Mouse (Mus musculus) mouse trophoblast stem cell (cell line): Measurements from ENCODE around the gene Cacna1c.

ENCODE experiments used
- in situ Hi-C, 2 experiments: fragments of 300-500 bp; cut with MseI, MboI; formaldehyde crosslinking; loops; 2 replicates in 1 of 2; 3 replicates in 1 of 2; pipeline ENCODE4 v1.15.1; 2025

Cacna1c gene

DNA sequence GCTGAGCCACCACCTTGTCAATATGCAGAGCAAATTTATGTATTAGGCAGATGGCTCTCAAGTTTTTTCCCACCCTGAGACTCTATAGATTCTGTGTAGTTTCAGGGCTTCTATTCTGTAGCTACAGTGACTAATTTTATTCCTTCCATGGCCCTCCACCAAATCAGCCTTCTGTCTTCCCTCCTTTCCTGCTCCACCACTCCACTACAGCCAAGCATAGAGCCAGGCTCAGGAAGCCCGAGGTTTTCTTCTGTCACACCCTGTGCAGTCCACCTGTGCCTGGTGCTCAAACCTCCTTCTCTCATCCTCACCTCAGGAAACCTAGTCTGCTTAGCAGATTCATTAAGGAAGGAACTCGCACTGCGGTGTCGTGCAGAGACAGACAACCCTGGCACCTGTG, 51.1 kb downstream of the Cacna1c start:
- in situ Hi-C loops, result no loop called here

DNA sequence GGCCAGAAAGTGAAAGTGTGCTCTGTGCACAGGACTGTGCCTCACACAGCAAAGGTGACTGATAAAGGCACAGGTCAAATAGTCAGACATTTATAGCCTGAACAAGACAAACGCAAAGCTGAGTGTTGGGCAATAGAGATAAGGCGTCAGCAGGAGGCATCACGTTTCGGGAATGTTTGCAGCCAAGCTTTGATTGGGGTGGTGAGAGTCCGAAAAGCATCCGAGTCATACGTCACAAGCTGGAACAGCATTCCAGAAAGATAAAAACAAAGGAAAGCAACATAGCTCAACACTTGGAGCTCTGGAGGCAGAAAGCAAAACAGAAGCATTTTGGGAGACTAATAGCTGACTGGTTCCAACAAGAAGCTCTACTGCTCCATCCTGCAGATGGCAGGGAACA, 56.7 kb downstream of the Cacna1c start:
- in situ Hi-C loops, result no loop called here

DNA sequence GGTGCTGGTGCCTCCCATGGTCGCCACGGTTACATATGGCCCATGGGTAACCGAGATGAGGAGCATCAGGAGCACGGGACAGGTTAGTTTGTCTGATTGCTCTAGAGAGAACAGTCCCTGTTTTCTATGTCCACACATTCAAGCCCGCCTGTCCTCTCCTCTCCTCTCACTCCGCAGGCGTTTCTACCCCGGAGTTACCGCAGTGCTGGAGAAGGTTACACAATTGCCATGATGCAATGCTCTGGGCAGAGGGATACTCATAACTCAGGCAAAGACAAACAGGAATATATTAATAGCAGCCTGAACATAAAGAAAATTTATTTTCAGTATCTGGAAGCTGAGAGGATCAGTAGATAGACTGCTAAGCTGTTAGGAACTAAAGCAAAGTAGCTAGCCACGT, 58.5 kb downstream of the Cacna1c start:
- in situ Hi-C loops, result no loop called here

DNA sequence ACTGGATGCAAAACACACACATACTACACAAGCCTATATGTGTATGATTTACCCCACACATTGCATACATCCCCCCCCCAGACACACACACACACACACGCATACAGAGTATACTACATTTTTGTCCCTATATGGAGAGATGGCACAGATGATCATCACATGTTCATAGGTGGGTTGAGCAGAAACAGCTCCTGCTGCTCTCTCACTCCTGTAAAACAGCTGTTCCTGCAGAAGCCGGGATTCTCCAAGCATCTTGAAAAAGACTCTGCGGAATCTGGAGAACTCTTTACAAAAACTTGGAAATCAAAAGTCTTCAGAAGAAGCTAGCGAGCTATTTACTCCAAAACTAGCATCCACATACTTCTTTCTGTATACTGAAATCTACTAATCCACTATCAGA, 63.4 kb downstream of the Cacna1c start:
- in situ Hi-C loops, result no loop called here

DNA sequence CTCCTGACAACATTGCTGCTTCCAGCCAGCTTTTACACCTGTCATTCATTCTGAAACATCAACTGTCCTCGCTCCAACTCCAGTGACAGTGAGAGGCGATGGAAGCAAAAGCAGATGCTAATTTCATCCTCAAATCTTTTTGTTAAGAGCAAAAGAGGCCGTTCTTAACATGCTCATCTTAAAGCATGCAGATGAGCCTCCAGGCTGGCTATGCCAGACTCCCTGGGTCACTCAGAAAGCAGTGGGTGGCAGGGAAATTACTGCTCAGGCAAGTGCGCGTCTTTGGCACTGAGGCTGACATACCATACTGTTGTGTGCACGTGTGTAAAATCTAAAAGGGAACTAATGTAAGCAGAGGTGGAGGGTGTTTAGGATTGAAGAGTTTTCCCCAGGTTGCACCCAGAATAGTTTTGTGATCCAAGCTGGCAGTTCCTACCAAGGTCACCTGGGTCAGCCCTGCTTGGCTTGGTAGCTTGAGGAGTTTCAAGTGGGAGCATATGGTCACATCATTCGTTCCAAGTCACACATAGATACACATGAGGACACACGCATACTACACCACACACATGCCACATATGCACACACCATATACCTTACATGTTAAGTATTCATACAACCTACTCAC, 64.0 kb downstream of the Cacna1c start:
- in situ Hi-C loops, result no loop called here

DNA sequence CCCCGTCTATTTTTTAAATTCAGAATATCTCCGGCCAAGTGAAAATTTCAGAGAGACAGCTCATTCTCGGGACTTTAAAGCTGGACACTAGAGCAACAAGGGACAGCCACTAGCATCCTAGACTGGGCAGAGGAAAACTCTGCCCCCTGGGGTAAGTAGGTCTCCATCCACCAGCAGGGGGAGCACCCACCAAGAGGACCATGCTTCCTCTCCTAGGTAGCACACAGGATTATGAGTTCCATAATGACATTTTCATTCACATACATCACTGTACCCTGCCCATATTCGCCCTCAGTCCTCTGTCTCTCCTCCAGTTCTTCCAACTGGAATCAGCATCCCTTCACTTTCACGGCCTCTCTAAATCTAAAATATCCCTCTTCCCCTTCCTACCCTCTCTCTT, 66.6 kb downstream of the Cacna1c start:
- in situ Hi-C loops, result no loop called here

DNA sequence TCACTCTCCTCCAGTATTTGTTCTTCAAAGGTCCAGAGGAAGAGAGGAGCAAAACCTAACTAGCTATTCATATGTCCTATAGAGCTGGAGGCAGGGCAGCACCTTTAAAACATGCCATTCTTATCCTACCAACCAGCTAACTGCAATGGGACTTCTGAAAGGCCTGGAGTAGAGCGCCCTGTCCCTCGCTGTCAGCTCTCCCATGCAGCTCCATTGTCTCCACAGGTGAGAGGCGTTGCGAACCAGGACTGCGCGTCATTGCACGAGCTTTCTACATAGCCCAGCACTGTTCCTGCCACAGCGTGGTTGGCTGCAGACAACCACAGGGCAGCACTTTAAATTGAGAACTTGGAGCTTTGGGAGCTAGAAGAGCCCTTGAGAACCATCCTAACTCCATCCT, 67.7 kb downstream of the Cacna1c start:
- in situ Hi-C loops, result no loop called here

DNA sequence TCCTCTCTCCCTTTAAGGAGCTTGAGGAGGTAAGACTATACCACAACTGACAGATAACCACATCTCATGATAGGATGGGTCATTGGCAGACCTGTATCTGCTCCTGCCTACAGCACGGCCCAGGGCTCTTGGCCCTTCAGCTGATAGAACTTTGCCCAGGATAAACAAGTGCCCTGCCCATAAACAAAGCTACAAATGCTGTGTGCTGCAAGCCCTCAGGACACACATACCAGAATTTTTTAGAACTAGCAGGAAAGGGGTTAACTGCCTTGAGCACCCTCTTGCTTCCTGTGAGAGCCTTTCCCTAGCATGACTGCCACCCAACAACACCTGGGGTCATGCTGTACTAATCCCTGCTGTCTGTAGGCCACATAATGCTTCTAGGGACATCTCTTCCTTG, 68.1 kb downstream of the Cacna1c start:
- in situ Hi-C loops, result no loop called here

DNA sequence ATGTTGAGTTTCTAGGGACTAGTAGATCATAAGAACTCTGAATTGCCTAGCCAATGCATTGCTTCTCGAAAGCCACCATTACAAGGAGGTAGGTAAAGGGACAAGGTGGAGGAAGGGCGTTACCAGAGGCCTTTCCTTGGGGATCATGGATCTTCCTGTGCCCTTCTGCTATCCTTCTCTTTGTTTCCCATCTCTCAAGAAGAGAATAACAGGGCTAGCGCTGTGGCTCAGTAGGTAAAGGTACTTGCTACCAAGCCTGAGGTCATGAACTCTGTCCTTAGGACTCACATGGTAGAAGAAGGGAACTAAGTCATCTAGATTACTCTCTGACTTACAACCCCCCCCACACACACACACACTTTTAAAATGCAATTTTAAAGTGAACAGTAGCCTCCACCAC, 69.2 kb downstream of the Cacna1c start:
- in situ Hi-C loops, result no loop called here

DNA sequence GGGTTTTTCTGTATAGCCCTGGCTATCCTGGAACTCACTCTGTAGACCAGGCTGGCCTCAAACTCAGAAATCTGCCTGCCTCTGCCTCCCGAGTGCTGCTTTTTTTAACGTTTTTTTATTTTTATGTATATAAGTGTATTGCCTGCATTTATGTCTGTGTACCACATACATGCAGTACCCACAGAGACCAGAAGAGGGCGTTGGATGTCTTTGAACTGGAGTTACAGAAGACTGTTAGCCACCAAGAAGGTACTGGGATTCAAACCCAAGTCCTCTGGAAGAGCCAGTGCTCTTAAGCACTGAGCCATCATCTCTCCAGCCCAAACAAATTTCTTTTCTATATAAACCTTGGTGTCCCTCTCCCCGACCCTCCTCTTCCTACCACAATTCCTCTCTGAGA, 77.8 kb downstream of the Cacna1c start:
- in situ Hi-C loops, result loop anchor here (10.0 to 25.0 kb wide), 2 partner anchors 226 to 481 kb away; no protein-coding TSS in a partner anchor

DNA sequence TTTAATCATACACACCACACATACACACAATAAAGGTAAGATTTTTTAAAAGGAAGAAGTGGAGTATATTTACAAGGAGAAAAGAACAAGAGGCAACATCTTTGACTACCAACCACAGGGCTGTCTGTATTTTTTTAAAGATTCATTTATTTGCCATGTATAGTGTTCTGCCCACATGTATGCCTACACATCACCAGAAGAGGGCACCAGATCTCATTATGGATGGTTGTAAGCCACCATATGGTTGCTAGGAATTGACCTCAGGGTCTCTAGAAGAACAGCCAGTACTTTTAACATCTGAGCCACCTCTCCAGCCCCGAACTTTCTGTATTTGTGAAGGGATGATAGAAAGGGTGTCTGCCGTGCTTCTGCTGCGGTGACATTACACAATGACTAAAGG, 79.9 kb downstream of the Cacna1c start:
- in situ Hi-C loops, result loop anchor here (10.0 to 25.0 kb wide), 2 partner anchors 229 to 479 kb away; no protein-coding TSS in a partner anchor

DNA sequence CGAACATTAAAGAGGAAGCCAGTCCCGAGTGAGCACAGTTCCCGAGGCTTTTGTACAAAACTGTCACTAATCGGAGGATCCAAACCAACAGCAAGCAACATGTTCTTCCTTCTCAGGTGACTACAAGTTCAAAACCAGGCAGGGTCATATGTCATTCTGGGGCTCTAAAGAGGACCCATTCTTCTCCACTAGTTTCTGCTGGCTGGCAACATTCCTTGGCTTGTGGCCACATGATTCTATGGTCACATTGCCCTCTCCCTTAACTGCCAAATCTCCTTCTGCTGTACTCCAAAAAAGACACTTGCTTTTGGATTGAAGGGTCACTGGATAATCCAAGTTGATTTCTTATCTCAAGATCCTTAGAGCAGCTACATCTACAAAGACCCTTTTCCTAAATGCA, 82.9 kb downstream of the Cacna1c start:
- in situ Hi-C loops, result loop anchor here (10.0 to 25.0 kb wide), 2 partner anchors 231 to 476 kb away; no protein-coding TSS in a partner anchor

DNA sequence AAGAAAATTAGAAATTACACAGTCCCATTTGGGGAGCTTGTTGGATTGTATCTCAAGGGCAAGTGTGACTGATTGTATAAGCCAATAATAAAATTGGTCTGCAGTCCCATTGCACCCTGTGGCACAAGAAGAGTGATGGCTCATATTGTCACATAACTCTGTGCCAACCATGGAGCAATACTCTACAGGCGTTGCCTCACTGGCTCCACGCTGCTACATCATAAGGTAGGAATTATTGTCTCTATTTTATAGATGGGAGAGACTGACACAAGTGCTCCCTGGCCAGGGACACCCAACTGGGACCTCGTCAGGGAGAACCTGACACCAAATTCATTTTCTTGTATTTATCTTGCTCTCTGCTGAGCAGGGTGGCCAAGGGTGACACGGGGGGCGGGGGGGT, 85.8 kb downstream of the Cacna1c start:
- in situ Hi-C loops, result loop anchor here (10.0 to 25.0 kb wide), 2 partner anchors 234 to 473 kb away; no protein-coding TSS in a partner anchor

DNA sequence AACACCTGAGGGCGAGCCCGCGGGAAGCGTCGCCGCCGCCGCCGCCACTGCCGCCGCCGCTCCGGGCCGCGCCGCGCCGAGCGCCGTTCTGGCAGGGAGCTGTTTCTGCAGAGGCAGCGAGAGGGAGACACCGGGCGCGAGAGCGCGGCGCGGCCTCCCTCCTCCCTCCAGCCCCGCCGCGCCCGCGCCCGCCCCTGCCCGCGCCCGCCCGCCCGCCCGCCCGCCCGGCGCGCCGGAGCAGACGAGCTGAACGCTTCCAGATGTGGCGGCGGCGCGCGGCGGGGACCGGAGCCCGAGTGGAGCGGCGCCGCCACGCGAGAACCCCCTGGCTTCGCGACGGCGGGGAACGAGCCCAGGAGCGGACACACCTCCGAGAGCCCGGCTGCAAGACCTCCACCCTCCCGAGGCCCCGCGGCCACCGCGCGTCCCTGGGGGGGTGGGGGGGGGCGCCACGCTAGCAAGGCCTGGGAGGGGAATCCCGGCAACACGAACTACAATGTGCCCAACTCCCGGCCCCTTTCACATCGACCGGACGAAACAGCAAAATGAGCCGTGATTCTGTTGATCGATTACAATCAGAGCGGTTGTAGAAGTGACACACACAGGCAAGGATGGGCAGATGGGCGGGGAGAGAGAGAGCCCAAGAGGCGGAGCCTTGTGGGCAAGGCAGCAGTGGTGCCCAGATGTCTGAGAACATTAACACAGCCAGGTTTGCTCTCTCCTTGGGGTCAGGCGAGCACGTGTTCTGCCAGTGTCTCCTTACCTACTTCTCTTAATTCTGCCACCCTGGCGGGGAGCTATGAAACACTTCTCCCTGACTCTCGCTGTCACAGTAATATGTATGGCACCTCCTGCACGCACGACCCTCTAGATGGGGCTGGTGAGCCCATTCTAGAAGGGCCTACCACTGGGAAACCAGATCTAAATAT, 87.5 kb downstream of the Cacna1c start:
- in situ Hi-C loops, result loop anchor here (10.0 to 25.0 kb wide), 2 partner anchors 464 to 471 kb away; no protein-coding TSS in a partner anchor

DNA sequence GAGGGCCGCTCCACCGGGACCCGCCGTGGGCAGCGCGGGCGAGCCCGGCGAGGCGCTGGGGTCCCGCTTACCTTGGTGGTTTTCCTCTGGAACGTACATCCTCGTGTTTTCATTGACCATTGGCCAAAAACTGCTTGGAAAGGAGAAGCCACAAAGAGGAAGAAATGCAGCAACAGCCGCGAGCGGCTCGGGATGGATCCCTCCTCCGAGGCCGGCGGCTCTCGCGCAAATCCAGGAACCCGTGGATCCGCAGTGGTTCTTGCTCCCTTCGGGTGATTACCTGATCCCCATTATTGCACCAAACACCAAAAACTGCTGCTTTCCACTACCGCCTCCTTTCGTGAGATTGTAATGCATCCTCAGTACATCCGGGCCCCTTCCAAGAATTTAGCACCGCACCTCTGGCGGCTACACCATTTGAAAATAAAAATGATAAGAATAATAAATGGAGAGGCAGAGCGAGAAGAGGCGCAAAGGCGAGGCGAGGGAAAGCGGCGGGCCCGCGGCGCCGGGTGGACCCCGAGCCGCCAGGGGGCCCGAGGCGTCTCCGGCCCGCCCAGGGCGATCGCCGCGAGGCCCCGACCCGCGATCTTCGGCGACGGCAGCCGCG, 88.3 kb downstream of the Cacna1c start:
- in situ Hi-C loops, result loop anchor here (10.0 to 25.0 kb wide), 2 partner anchors 463 to 471 kb away; no protein-coding TSS in a partner anchor

DNA sequence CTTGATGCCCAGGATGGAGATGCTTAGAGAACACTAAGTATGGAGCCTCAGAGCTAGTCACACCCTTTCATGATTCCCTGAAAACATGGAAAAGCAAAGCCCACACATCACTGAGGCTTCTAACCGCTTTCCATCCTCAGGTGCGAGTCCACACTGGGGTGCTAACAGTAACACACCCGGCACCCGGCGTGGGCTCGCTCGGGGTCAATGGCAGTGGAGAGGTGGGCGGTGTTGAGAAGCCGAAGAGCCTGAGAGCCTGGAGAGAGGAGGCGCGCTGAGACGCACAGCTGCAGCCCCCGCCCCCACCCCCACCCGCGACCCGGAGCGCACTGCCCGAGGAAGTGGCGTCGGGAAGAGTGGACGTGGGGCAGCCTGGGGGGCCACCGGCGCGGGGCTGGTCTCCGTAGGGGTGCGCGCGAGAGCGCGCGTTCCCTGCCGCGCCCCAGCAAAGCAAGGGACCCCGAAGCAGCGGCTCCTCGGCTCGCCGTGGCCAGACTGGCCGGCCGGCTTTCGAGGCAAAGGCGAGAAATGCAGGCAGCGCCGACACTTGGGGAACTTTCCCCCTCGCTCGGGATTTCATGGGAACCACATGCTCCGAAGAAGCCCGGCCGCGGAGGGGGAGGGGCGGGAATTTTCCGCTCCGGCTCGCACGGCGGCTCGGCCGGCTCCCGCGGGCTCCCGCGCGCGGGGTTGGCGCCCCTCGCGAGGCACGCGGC, 88.9 kb downstream of the Cacna1c start:
- in situ Hi-C loops, result loop anchor here (10.0 to 25.0 kb wide), 2 partner anchors 462 to 470 kb away; no protein-coding TSS in a partner anchor

DNA sequence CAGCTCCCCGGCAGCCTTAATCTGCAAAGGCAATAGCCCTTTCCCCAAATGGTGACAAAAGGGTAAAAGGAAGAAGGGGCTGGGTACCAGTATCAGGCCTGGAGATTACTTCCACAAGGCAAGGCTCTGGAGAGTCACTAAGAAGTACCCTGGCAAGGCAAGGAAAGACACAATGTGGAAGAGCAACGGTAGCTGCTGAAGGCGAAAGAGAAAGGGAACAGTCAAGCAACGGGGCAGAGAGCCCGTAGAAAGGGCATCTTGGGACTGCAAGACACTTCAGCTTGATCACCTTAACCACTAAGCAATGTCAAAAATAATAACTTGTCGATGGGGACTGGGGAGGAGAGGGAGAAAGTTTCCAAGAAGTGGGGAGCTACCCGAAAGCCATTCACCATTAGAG, 89.5 kb downstream of the Cacna1c start:
- in situ Hi-C loops, result loop anchor here (10.0 to 25.0 kb wide), 2 partner anchors 462 to 469 kb away; no protein-coding TSS in a partner anchor

DNA sequence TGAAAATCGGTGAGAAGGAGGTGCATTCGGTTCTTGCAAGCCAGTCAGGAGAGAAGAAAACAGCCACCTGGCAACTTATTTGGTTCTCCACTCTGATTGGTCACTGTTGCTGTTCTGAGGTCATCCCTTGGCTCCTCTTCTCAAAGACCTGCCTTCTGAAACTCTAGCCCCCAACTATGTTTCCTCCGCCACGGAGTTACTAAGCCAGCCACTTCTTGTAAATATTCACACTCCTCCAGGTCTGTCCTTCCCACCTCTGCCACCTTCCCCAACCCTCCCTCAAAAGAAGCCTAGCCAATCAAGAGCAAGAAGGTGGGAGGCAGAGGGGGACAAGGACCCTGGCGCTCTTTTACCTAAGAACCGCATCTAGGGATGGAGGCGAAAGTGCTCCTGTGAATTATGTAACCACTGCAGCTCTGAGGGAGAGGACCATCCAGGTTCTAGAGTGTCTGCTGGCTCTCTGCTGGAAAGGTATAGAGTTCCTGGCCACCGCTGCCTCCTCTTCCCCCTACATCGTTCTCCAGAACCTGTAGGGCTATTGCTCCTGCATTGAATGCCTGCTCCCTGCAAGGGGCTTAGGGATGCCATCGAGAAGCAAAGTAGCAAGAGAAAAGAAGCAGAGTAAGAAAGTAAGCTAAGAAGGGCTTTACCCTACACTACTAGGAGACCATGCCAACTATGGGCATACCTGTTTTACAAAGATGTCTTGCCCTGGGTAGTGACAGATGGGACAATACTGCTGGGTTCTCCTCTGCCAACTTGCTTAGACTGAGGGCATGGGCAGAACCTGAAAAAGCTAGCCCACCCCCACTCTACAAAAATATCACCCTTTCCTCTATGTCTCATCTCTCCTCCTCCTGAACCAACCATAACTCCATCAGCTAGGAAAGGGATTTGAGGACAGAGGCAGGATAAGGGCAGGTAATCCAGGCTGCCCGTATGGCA, 90.3 kb downstream of the Cacna1c start:
- in situ Hi-C loops, result loop anchor here (10.0 to 25.0 kb wide), 2 partner anchors 461 to 469 kb away; no protein-coding TSS in a partner anchor

DNA sequence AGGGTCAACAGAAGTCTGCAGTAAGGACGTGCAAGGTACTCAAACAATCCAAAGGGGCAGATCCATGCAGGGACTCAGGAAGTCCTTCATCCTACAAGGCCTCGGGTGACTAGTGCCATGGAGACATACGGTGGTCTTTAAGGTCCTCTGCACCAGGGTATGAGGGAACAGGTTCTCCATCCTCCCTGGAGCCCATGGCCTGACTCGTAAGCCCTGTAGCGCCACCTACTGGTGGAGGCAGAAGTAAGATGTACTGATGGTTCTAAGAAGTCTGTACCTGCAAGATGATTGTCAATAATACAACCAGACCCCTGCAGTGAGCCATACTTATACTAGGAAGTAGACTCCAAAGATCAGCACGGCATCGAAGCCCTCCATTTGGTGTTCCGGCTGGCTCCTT, 92.0 kb downstream of the Cacna1c start:
- in situ Hi-C loops, result loop anchor here (5.0 to 25.0 kb wide), 3 partner anchors 177 to 467 kb away; no protein-coding TSS in a partner anchor

DNA sequence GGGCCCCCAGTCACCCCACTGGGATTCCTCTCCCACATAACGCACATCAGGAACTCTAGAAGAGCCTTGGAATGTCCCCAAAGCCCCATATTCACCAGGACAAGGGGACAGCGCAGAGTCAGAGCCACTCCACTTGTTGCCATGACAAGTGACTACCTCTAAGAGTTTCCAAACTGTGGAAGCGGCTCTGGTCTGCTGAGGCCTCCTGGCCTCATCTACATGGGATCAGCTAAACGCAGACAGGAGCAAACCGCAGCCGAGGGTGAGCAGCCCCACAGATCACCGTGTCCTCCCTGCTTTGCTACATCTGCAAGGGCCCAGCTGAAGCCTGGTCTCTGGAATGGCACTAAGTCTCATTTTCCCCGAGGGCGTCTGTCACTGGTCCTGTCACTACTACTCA, 93.3 kb downstream of the Cacna1c start:
- in situ Hi-C loops, result loop anchor here (5.0 to 25.0 kb wide), 3 partner anchors 176 to 466 kb away; no protein-coding TSS in a partner anchor
